Mouse (Mus musculus): ENCODE measurements around the gene Otud7a. TPM values are rescaled to one million over a fixed set of nuclear protein-coding genes. Genes with fewer than 3 reads are reported as not detected.

The Otud7a gene
- polyA plus RNA-seq, 1 experiment, result 0.12 TPM

- DNase-seq (ENCODE audit: low read depth, low spot score), result no peak
- 3% methylated on average over 85 of the region's 85 CpGs for WGBS
These were observed 313.2 kb downstream of the Otud7a start for GRCm38 (mm10) chr7:63757678-63758239.

- WGBS, result 2% methylated on average over 97 of the region's 97 CpGs
- no peak for DNase-seq (ENCODE audit: low read depth, low spot score)
These were observed 313.8 kb downstream of the Otud7a start for GRCm38 (mm10) chr7:63758240-63758826.

DNA sequence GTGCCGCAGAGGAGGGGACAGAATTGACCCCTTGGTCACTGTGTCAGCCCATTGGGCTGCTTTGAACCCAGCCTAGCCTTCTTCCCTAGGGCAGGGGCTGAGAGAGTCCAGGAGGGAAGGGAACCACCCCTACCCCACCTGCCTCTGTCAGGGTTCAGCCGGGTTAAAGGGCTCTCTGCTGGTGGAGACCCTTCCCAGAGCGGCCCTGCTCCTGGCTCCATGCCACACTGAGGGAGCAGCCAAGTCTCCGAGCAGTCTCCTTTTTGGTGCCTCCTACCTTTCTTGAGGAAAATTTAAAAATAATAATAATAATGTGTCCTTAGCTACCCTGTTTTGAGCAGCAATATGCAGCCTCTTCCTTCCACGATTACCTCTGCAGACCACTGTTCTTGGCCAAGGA is 315.1 kb downstream of the Otud7a start:
- DNase-seq (ENCODE audit: low read depth, low spot score), result no peak
- 26% methylated on average over 5 of the region's 5 CpGs for WGBS

GRCm38 (mm10) chr7:63762529-63762928 is 318.0 kb downstream of the Otud7a start:
- WGBS, result 83% methylated on average over 3 of the region's 3 CpGs
- DNase-seq (ENCODE audit: low read depth, low spot score), result no peak

GRCm38 (mm10) chr7:63768398-63769029 is 324.0 kb downstream of the Otud7a start:
- 64% methylated on average over 5 of the region's 5 CpGs for WGBS
- DNase-seq (ENCODE audit: low read depth, low spot score), result no peak

GRCm38 (mm10) chr7:63773268-63773667 is 328.7 kb downstream of the Otud7a start:
- 93% methylated on average over 1 of the region's 1 CpGs for WGBS

DNA sequence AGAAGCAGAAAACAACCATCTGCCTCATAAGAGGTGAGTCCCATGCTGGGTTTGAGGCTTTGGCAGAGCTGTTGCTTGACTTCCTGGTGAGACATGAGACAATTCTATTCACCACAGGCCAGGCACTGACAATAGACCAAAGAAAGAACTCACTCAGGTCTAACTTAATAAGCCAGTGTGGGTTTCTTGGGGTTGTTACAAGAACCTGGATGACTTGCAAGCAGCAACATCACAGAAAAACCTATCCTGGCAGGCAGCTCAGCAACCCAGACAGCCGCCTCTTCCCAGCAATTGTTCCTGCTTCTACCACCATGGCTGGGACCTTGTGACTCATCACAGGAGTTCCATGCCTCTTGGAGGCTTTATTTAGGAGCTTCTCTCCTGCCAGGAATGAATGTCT is 329.7 kb downstream of the Otud7a start:
- no peak for DNase-seq (ENCODE audit: low read depth, low spot score)
- 78% methylated on average over 1 of the region's 1 CpGs for WGBS

More at GRCm38 (mm10) chr7:63773268-63773667, 328.7 kb downstream of the Otud7a start:
- no peak for DNase-seq (ENCODE audit: low read depth, low spot score)

DNA sequence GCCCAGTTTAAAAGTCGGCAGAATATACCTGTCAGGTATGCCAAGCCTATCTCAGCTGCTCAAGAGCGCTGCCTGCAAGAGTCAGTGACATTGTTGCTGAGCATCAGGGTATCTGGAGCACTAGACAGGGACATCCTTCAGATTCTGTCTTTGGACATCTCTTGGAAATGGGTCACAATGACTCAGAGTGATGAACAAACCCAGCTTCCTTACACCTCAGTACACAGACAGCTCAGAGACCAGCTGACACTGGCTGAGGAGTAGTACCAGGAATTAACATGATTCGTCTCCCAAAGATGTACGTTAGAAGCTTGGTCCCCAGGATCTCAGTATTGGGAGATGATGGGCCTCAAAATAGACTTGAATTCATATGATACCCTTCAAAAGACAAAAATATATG is 332.8 kb downstream of the Otud7a start:
- DNase-seq (ENCODE audit: low read depth, low spot score), result no peak
- WGBS, result 91% methylated on average over 4 of the region's 4 CpGs

DNA sequence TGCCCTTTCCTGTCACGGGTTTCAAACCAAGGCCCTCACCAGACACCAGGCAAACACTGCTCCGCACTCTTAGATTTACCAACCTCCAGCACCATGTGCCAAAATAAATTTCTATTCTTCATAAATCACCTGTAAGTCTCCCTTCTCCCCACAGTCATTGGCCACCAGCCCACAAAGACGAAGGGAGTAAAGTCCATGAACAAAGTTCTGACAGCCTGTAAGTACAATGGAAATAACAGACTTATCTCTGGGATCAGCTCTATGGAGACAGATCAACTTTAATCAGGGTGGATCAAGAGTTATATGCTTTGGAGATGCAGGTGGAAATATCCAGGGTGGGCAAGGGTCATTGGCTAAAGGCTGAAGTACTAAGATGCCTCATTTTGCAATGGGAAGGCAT is 336.3 kb downstream of the Otud7a start:
- DNase-seq (ENCODE audit: low read depth, low spot score), result no peak
- 39% methylated on average over 3 of the region's 3 CpGs for WGBS

DNA sequence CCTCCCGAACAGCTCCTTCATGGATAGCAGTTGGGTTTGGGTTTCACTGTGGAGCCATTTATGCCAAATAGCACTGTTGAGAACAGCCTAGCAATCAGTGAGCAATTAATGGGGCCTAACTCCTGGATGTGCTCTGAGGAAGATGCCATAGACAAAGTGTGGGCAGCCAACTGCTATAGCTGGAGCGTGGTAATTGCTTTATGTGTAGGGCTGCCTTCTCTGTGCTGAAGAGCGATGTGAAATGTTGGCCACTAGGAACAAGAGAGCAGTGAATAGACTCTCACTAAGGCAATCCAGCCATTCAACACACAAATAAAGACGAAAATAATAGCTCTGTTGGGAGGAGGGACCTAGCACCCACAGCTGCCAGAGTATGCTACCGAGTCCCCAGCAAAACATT is 345.2 kb downstream of the Otud7a start:
- WGBS, result 84% methylated on average over 5 of the region's 5 CpGs
- DNase-seq (ENCODE audit: low read depth, low spot score), result no peak

DNA sequence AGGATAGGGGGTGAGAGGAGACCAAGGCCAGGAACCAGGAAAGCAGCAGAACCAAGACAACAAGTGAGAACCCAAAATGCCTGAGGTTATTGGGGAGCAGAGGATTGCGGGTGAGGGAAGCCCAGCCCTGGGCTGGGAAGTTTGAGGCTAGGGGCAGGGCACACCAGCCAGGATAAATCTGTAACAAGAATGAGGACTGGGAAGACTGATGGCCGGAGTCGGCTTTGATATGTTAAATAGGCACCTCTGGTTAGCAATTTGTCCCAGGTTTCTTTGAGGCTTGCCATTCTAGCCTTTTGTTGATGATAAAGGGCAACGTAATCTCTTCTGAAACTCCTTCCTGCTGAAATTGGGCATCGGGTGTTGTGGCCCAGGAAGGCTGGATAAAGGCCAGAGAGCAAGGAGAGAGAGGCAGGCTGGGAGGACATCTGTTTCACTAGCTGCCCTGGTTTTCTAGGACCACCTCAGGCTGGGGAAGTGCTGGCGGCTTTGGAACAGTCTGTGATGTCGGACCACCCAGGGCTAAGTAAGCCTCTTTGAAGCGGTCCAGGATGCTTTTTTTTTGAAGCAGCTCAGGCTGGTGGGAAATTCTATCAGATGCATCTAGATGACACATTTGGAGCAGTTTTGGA is 351.6 kb downstream of the Otud7a start:
- 62% methylated on average over 8 of the region's 8 CpGs for WGBS
- DNase-seq (ENCODE audit: low read depth, low spot score), result no peak

DNA sequence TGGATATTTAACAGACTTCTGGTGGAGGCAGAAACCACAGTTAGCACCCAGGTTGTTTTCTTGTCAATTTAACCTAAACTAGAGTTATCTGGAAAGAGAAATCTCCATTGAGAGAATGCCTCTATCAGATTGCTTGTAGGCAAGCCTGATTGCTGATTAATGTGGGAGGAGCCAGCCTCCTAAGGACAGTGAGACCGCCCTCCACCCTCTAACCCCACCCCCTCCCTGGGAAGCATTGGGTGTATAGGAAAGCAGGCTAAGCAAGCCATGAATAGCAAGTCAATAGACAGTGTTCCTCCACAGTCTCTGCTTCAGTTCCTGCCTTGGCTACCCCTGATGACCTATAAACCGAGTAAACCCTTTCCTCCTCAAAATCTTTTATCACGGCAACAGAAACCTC is 353.9 kb downstream of the Otud7a start:
- DNase-seq (ENCODE audit: low read depth, low spot score), result no peak
- 83% methylated on average over 3 of the region's 3 CpGs for WGBS

GRCm38 (mm10) chr7:63799304-63799703 is 354.8 kb downstream of the Otud7a start:
- DNase-seq (ENCODE audit: low read depth, low spot score), result no peak
- WGBS, result 86% methylated on average over 7 of the region's 7 CpGs

DNA sequence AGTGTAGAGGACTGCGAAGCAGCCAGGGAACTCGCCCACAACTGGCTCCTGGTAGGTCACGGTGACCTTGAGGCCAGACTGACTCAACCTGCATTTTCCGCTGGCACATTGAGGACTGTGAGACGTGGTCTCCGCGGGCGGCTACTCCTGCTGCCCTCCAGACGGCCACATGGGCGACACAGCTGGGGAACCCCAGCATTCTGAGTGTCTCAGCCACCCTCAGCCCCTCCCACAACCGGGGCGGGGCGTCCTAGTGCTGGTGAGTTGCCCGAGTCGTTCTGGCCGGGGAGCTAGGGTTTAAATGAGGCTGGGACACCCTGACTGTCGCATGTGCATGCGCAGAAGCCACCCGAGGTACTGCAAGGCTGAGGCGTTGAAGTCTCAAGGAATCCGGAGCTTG is 358.2 kb downstream of the Otud7a start:
- DNase-seq (ENCODE audit: low read depth, low spot score), result no peak
- WGBS, result 87% methylated on average over 21 of the region's 21 CpGs

Other genes starting within 250 kb of the Otud7a start
- 0.16 and 0.20 TPM in 2 replicates for gene Chrna7, start 232.2 kb upstream of the Otud7a start, polyA plus RNA-seq (2012; rRNA removed)